Mouse (Mus musculus): ENCODE measurements around the gene Xlr3b.

- TF ChIP-seq CTCF (IDR thresholded peaks at IDR 0.05; ENCODE audit: borderline replicate concordance, insufficient read depth, low read depth, low read length) (no peak), POLR2A (IDR thresholded peaks at IDR 0.05; ENCODE audit: borderline replicate concordance, insufficient read depth, low read length) (0 out of 2 replicates have a peak, but pooled peaks have one; percentile 4)
Measured at GRCm38 (mm10) chrX:73228606-73229214, 36.7 kb downstream of the Xlr3b start.
